Mouse (Mus musculus): ENCODE measurements around the gene Arpp21.

- TF ChIP-seq CTCF (IDR thresholded peaks at IDR 0.05; ENCODE audit: low read depth, low read length) = no peak
- no peak for TF ChIP-seq POLR2A (IDR thresholded peaks at IDR 0.05; ENCODE audit: borderline replicate concordance, low read depth, low read length)
These were observed 61.1 kb downstream of the Arpp21 start for GRCm38 (mm10) chr9:112174407-112175357.
